Mouse (Mus musculus): ENCODE data around the gene Tmem231.
"Not testable (repeated sequence)": the region's sequence is repeated elsewhere in the genome, so short reads cannot be mapped to it uniquely, and the experiment has no call there.

Tmem231 gene

GRCm38 (mm10) chr8:111950846-111951245 is 17.2 kb upstream of the Tmem231 start:
- DNase-seq (ENCODE audit: low read depth, low spot score), result no peak

- no peak for DNase-seq (ENCODE audit: low read depth, low spot score)
Measured at GRCm38 (mm10) chr8:111947954-111948353, 14.3 kb upstream of the Tmem231 start.

DNA sequence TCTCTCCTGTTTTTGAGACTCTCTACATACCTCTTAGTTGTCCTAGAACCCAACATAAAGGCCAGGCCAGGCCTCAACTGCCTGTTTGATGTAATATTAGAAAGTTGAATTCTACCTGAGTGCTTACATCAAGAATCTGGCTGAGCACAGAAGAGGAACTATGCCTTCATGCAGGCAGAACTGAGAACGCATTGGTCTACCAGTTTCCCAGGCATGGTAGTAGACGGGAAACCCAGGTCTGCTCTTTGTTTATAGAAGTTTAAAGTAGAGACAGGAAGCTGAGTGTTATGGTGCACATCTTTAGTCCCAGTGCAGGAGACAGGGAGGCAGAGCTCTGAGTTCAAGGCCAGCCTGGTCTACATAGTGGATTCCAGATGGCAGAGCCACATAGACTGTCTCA is 13.5 kb upstream of the Tmem231 start:
- no peak for DNase-seq (ENCODE audit: low read depth, low spot score)

GRCm38 (mm10) chr8:111943544-111943943 is 9.9 kb upstream of the Tmem231 start:
- no peak for DNase-seq (ENCODE audit: low read depth, low spot score)

- DNase-seq (ENCODE audit: low read depth, low spot score), result no peak
Measured at GRCm38 (mm10) chr8:111941101-111941454, 7.4 kb upstream of the Tmem231 start.

GRCm38 (mm10) chr8:111940171-111941100 is 6.8 kb upstream of the Tmem231 start, which contains the start of gene Gabarapl2:
TSS of gene Gabarapl2 (plus strand) at chr8:111940703.
- DNase-seq (ENCODE audit: low read depth, low spot score), result peak; percentile 98

DNA sequence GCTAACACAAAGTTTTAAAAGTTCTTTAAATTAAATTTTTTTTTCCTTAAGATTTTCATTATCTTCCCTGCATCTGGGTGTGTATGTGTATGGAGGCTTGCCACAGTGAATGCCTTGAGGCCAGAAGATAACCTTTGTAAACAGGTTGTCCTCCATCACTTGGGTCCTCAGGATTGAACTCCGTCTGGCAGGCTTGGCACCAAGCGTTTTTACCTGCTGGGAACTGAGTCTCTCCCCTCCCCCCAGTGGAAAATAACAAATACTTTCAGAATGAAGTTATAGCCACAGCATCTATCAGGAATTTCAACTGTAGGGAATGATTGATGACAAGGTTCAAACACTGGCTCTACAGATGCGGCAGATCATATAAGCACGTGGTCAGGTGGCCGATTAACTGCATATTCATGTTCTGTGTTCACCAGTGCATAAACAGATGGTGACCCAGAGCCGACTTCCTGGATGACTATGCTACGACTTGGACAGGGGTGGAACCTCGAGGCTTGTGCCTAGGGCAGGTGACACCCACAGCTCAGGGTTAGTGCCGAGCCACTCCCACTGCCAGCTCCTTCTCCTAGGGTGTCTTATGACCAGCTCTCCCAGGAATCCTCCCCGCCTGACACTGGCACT is 5.9 kb upstream of the Tmem231 start:
- DNase-seq (ENCODE audit: low read depth, low spot score), result no peak

DNA sequence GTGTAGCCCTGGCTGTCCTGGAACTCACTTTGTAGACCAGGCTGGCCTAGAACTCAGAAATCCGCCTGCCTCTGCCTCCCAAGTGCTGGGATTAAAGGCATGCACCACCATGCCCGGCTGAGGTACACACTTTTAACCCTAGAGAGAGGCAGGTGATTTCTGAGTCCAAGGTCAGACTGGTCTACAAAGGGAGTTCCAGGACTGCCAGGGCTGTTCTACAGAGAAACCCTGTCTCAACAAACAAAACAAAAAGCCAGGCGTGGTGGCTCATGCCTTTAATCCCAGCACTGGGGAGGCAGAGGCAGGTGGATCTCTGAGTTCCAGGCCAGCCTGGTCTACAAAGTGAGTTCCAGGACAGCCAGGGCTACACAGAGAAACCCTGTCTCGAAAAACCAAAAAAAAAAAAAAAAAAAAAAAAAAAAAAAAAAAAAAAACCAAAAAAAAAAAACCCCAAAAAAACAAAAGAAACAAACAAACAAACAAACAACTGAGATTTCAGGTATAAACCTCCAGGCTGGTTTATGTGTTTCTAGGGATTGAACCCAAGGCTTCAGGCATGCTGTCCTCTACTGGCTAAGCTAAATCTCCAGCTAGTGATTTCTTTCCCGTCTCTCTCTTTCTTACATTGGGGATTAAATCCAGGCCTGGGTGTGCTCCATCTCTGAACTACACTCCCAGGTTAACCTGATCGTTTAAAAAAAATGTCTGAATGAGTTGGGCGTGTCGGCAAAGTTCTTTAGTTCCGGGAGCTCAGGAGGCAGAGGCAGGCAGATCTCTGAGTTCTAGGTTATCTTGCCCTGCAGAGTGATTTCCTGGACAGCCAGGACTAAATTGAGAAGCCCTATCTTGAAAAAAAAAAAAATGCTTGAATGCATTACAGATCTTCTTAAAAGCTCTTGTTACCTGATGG is 4.7 kb upstream of the Tmem231 start:
- DNase-seq (ENCODE audit: low read depth, low spot score), result not testable (repeated sequence)

GRCm38 (mm10) chr8:111937184-111937583 is 3.5 kb upstream of the Tmem231 start:
- DNase-seq (ENCODE audit: low read depth, low spot score), result no peak

- no peak for DNase-seq (ENCODE audit: low read depth, low spot score)
Measured at GRCm38 (mm10) chr8:111934201-111934600, 520 bp upstream of the Tmem231 start.

DNA sequence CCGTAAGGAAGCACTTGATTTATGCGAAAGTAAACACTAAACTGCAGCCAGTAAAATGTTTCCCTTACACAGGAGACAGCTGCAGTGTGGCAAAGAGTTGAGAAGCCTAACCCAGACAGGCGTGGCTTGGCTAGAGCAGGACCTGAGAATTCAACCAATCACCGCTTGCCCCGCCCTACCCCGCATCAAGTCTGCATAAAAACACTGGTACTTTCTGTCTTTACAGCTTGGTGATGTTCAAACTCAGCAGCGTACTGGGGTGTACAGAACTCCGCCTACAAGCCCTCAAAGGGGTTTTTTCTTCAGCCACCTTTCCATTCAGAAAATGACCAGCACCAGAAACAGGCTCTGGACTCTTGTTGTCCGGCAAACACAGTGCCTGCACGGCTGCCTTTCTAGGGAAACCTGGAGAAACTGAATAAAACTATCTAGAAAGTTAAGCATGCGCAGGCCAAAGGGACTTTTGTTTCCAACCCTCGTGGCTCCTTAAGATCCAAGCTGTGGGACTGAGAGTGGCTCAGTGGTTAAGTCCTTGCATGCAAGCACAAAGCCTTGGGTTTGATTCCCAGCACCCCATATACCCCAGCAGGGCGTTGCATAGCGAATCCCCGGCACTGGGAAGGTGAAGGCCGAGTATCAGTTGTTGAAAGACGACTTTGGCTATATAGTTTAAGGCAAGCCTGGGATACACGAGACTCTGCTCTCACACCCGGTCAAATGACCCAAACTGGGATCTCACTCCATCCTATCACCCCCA is 923 bp downstream of the Tmem231 start:
- DNase-seq (ENCODE audit: low read depth, low spot score), result no peak

DNA sequence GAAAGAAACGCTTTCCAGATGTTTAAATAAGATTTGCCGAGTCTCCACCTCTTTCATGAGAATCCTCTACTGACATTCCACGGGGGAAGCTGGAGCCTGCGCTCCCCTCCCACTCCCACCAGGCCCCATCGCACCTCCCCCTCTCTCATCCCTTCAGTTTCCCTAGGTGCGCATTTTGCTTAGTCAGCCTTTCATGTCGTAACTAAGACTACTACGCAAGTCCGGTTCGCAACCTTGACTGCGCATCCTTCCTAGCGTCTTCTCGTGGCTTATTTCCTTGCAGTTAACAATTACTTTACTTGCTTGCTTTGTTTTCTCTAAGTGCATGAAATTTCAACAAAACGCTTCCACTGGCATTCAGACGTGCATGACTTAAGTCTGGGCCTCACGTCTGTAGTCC is 2.0 kb downstream of the Tmem231 start:
- DNase-seq (ENCODE audit: low read depth, low spot score), result no peak

DNA sequence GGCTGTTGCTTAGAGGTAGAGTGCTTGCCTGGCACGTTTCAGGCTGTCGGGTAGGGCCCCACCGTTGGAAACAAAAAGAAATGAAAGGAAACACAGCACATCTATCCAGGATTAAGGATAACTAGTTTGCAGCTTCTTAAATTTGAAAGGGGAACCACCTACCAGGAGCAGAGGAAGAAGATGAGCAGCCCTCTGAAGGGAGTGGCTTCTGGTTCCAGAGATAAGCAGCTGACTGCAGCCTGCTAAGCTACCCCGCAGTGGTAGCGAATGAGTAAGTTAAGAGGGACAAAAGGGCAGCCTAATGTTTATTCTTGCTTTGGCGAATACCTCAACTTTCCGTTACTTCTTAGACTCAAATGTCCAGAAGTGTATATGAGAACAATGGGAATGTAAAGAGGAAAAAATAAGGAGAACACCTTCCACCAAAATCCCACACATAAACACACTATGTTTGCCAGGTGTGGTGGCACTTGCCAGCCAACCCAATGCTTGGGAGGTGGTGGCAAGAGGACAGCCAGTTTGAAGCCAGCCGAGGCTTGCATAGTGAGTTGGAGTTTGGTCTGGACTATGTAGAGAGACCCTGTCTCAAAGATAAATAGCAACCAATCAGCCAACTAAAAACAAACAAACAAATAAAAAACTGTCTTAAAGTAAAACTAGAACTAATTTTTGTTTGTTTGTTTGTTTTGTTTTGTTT is 3.9 kb downstream of the Tmem231 start:
- DNase-seq (ENCODE audit: low read depth, low spot score), result no peak

- DNase-seq (ENCODE audit: low read depth, low spot score), result no peak
Measured at GRCm38 (mm10) chr8:111924976-111925375, 8.7 kb downstream of the Tmem231 start.

DNA sequence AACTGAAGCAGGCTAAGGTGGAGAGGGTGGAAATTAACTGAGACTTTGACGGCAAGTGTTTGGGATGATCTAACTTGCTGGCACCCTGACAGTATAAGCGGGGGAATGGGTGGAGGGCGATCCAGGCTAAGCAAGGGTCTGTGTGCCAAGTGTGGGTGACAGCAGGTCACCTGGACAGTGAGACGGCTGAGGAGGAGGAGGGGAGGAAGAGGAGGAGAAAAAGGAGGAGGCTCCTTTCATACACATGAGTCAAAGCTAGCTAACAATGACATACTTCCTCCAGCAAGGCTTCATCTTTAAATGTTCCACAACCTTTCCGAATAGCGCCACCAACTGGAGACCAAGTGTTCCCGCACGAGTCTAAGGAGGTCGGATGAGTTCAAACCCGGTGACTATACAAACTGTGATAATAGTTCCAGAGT is 10.3 kb downstream of the Tmem231 start:
- DNase-seq (ENCODE audit: low read depth, low spot score), result no peak

GRCm38 (mm10) chr8:111920971-111921370 is 12.7 kb downstream of the Tmem231 start:
- no peak for DNase-seq (ENCODE audit: low read depth, low spot score)

GRCm38 (mm10) chr8:111919663-111920062 is 14.0 kb downstream of the Tmem231 start:
- no peak for DNase-seq (ENCODE audit: low read depth, low spot score)

- no peak for DNase-seq (ENCODE audit: low read depth, low spot score)
Measured at GRCm38 (mm10) chr8:111912860-111913432, 20.7 kb downstream of the Tmem231 start.

DNA sequence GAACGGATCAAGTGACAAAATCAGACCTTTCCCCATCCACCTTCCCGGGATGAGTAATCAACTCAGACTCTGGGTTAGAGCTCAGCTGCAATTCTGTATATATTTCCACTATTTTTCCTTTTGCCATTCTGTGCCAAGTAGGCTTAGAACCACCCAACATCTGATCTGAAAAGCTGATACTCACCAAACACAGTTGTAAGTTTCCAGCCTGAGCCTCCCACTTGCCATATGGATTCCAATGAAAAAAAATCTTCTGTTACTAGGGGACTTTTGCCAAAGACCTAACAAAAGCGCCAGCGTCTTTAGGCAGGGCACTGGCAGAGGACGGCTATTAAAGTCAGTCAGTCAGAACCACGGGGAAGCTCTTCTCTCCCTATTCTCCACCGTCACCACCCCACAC is 22.1 kb downstream of the Tmem231 start:
- DNase-seq (ENCODE audit: low read depth, low spot score), result no peak
